Mouse (Mus musculus): ENCODE measurements around the gene Hoxc4. TPM values are rescaled to one million over a fixed set of nuclear protein-coding genes. Genes with fewer than 3 reads are reported as not detected.

Hoxc4 gene
- total and polyA plus RNA-seq, 2 experiments from 2014 or later, result 13.1 to 33.0 TPM

- Histone ChIP-seq H3K27me3 (ENCODE audit: insufficient read depth, low read length) (peaks cover 67% of the 10 kb centered on the region), H3K4me1 (ENCODE audit: insufficient read depth, low read length) (no peaks in the 10 kb centered on the region)
- ATAC-seq, result no peak
Measured at GRCm38 (mm10) chr15:103053210-103053609, 34.5 kb downstream of the Hoxc4 start.

GRCm38 (mm10) chr15:103056396-103056795 is 37.7 kb downstream of the Hoxc4 start:
- no peaks in the 10 kb centered on the region for H3K4me1 ChIP-seq (ENCODE audit: insufficient read depth, low read length)
- no peaks in the 10 kb centered on the region for H3K36me3 ChIP-seq (ENCODE audit: insufficient read depth, low read length)
- TF ChIP-seq CTCF (IDR thresholded peaks at IDR 0.05; ENCODE audit: low read depth), result no peak
- DNase-seq (ENCODE audit: low spot score), result no peak
- ATAC-seq, result no peak
- no peak overlapping the region for H3K4me3 ChIP-seq (ENCODE audit: low read length)
- H3K4me2 ChIP-seq (ENCODE audit: low read depth, low read length), result no peak overlapping the region
- peaks cover 63% of the 10 kb centered on the region for H3K27me3 ChIP-seq (ENCODE audit: insufficient read depth, low read length)
- no peak overlapping the region for H3K27ac ChIP-seq
- no peak overlapping the region for H3K9ac ChIP-seq (replicated peaks; ENCODE audit: low read length)
- no peaks in the 10 kb centered on the region for H3K9me3 ChIP-seq (ENCODE audit: low read length)
- 27% methylated on average over 2 of the region's 2 CpGs for WGBS

More at GRCm38 (mm10) chr15:103053210-103053609, 34.5 kb downstream of the Hoxc4 start:
- no peaks in the 10 kb centered on the region for H3K36me3 ChIP-seq (ENCODE audit: insufficient read depth, low read length)
- no peak overlapping the region for H3K4me3 ChIP-seq (ENCODE audit: low read length)
- H3K9ac ChIP-seq (replicated peaks; ENCODE audit: low read length), result no peak overlapping the region
- DNase-seq (ENCODE audit: low spot score), result no peak
- no peak overlapping the region for H3K27ac ChIP-seq
- no peak overlapping the region for H3K4me2 ChIP-seq (ENCODE audit: low read depth, low read length)
- no peak for TF ChIP-seq CTCF (IDR thresholded peaks at IDR 0.05; ENCODE audit: low read depth)
- H3K9me3 ChIP-seq (ENCODE audit: low read length), result no peaks in the 10 kb centered on the region

GRCm38 (mm10) chr15:103058715-103059114 is 40.0 kb downstream of the Hoxc4 start:
- H3K27ac ChIP-seq, result 0 out of 2 replicates have a peak overlapping the region, but pooled peaks have one; percentile 9
- DNase-seq (ENCODE audit: low spot score), result no peak
- WGBS, result 3% methylated on average over 12 of the region's 12 CpGs

DNA sequence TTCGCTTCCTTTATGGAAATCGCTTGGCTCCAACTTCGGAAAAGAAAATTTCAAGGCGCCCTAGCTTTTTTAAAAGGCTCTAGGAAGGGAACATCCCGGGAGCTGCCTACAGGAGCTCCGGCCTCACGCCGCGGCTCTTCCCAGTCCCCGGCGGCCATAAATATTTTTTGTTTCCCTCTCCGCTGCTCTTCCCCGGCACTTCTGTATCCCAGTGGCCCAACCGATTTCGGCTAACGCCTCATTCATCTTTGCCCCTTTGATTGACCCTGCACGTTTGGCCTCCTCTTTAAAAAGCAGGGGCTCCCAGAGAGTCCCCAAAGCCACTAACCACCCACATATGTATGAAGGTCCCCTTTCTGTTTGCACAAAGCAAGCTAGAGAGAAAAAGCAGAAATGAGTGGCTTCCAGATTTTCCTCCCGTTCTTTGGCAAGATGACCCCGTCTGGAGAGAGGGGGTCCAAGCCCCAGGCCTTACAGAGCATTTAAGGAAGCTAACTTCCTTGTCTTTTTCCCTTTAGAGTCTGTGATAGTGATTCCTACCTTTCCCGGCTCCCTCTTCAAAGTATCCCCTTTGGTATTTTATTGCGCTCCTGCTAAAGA is 40.8 kb downstream of the Hoxc4 start:
- ATAC-seq (no peak), DNase-seq (ENCODE audit: low spot score) (no peak)
- no peak for TF ChIP-seq CTCF (IDR thresholded peaks at IDR 0.05; ENCODE audit: low read depth)
- Histone ChIP-seq H3K4me3 (ENCODE audit: low read length) (peak overlapping the region; percentile 15), H3K9me3 (ENCODE audit: low read length) (no peaks in the 10 kb centered on the region), H3K36me3 (ENCODE audit: insufficient read depth, low read length) (no peaks in the 10 kb centered on the region), H3K27ac (peak overlapping the region; percentile 41; the same call in 1 of the 2 replicates), H3K9ac (replicated peaks; ENCODE audit: low read length) (0 out of 2 replicates have a peak overlapping the region, but pooled peaks have one; percentile 18), H3K4me2 (ENCODE audit: low read depth, low read length) (peak overlapping the region; percentile 40), H3K4me1 (ENCODE audit: insufficient read depth, low read length) (no peaks in the 10 kb centered on the region), H3K27me3 (ENCODE audit: insufficient read depth, low read length) (peaks cover 64% of the 10 kb centered on the region)
- WGBS, result 3% methylated on average over 21 of the region's 21 CpGs

More at GRCm38 (mm10) chr15:103058715-103059114, 40.0 kb downstream of the Hoxc4 start:
- peak overlapping the region; percentile 27 for H3K4me2 ChIP-seq (ENCODE audit: low read depth, low read length)
- ATAC-seq, result no peak
- TF ChIP-seq CTCF (IDR thresholded peaks at IDR 0.05; ENCODE audit: low read depth), result no peak
- no peaks in the 10 kb centered on the region for H3K36me3 ChIP-seq (ENCODE audit: insufficient read depth, low read length)
- 0 out of 2 replicates have a peak overlapping the region, but pooled peaks have one; percentile 0 for H3K4me3 ChIP-seq (ENCODE audit: low read length)
- peaks cover 62% of the 10 kb centered on the region for H3K27me3 ChIP-seq (ENCODE audit: insufficient read depth, low read length)
- H3K9me3 ChIP-seq (ENCODE audit: low read length), result no peaks in the 10 kb centered on the region
- H3K4me1 ChIP-seq (ENCODE audit: insufficient read depth, low read length), result no peaks in the 10 kb centered on the region
- H3K9ac ChIP-seq (replicated peaks; ENCODE audit: low read length), result no peak overlapping the region

DNA sequence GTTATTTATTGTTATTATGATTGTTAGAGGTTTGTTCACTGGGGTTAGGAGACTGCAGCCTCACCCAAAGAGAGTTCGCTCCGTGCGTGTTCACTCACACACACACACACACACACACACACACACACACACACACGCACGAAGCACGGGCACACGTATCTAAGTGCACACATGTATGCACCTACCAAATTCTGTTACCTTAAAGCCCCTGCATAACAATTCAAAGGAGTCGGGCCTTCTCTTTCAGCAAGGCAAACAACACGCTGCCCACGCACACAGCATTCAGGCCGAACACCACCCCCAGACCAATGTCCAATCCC is 41.2 kb downstream of the Hoxc4 start:
- peaks cover 61% of the 10 kb centered on the region for H3K27me3 ChIP-seq (ENCODE audit: insufficient read depth, low read length)
- H3K4me1 ChIP-seq (ENCODE audit: insufficient read depth, low read length), result no peaks in the 10 kb centered on the region
- no peak for TF ChIP-seq CTCF (IDR thresholded peaks at IDR 0.05; ENCODE audit: low read depth)
- WGBS, result 10% methylated on average over 11 of the region's 11 CpGs
- H3K27ac ChIP-seq, result peak overlapping the region; percentile 67
- H3K9me3 ChIP-seq (ENCODE audit: low read length), result no peaks in the 10 kb centered on the region
- H3K36me3 ChIP-seq (ENCODE audit: insufficient read depth, low read length), result no peaks in the 10 kb centered on the region
- no peak overlapping the region for H3K4me3 ChIP-seq (ENCODE audit: low read length)
- H3K9ac ChIP-seq (replicated peaks; ENCODE audit: low read length), result no peak overlapping the region
- peak overlapping the region; percentile 40 for H3K4me2 ChIP-seq (ENCODE audit: low read depth, low read length)
- DNase-seq (ENCODE audit: low spot score) (peak; percentile 31), ATAC-seq (no peak)

- no peak for TF ChIP-seq CTCF (IDR thresholded peaks at IDR 0.05; ENCODE audit: low read depth)
- WGBS, result 4% methylated on average over 36 of the region's 36 CpGs
- ATAC-seq (0 out of 2 replicates have a peak, but pooled peaks have one; percentile 40), DNase-seq (ENCODE audit: low spot score) (peak; percentile 42)
- H3K4me1 ChIP-seq (ENCODE audit: insufficient read depth, low read length), result no peaks in the 10 kb centered on the region
- peak overlapping the region; percentile 40 for H3K4me2 ChIP-seq (ENCODE audit: low read depth, low read length)
- no peaks in the 10 kb centered on the region for H3K9me3 ChIP-seq (ENCODE audit: low read length)
- no peaks in the 10 kb centered on the region for H3K36me3 ChIP-seq (ENCODE audit: insufficient read depth, low read length)
- peaks cover 61% of the 10 kb centered on the region for H3K27me3 ChIP-seq (ENCODE audit: insufficient read depth, low read length)
- peak overlapping the region; percentile 67 for H3K27ac ChIP-seq
- H3K9ac ChIP-seq (replicated peaks; ENCODE audit: low read length), result peak overlapping the region; percentile 23; the same call in 1 of the 2 replicates
- H3K4me3 ChIP-seq (ENCODE audit: low read length), result no peak overlapping the region
Measured at GRCm38 (mm10) chr15:103060341-103061130, 41.8 kb downstream of the Hoxc4 start.
